Mouse (Mus musculus): ENCODE results near the gene Pbrm1. TPM values are rescaled to one million over a fixed set of nuclear protein-coding genes. Genes with fewer than 3 reads are reported as not detected.

The Pbrm1 gene
- polyA plus RNA-seq, 1 experiment from 2014 or later: 214 TPM

GRCm38 (mm10) chr14:31137281-31137595, 118.3 kb downstream of the Pbrm1 start:
- peaks cover 21% of the 10 kb centered on the region for H3K4me1 ChIP-seq
- H3K36me3 ChIP-seq: peaks cover 91% of the 10 kb centered on the region
- no peak for ATAC-seq (ENCODE audit: low FRiP score, low read depth)
- WGBS: 83% methylated on average over 10 of the region's 10 CpGs
- H3K9ac ChIP-seq (replicated peaks): no peak overlapping the region
- H3K9me3 ChIP-seq: no peaks in the 10 kb centered on the region
- no peak overlapping the region for H3K4me3 ChIP-seq
- H3K27me3 ChIP-seq: no peaks in the 10 kb centered on the region
- H3K4me2 ChIP-seq (replicated peaks): no peak overlapping the region
- no peak overlapping the region for H3K27ac ChIP-seq (replicated peaks)

GRCm38 (mm10) chr14:31137791-31138190, 118.9 kb downstream of the Pbrm1 start:
- H3K27ac ChIP-seq (replicated peaks): no peak overlapping the region
- H3K27me3 ChIP-seq: no peaks in the 10 kb centered on the region
- no peak overlapping the region for H3K9ac ChIP-seq (replicated peaks)
- H3K36me3 ChIP-seq: peaks cover 97% of the 10 kb centered on the region
- ATAC-seq (ENCODE audit: low FRiP score, low read depth): no peak
- no peaks in the 10 kb centered on the region for H3K9me3 ChIP-seq
- 85% methylated on average over 11 of the region's 11 CpGs for WGBS
- no peak overlapping the region for H3K4me2 ChIP-seq (replicated peaks)
- H3K4me1 ChIP-seq: peaks cover 15% of the 10 kb centered on the region
- H3K4me3 ChIP-seq: no peak overlapping the region

- WGBS: 87% methylated on average over 23 of the region's 35 CpGs
- no peak overlapping the region for H3K9ac ChIP-seq (replicated peaks)
- H3K4me2 ChIP-seq (replicated peaks): no peak overlapping the region
- no peak overlapping the region for H3K4me3 ChIP-seq
- H3K27me3 ChIP-seq: no peaks in the 10 kb centered on the region
- H3K9me3 ChIP-seq: no peaks in the 10 kb centered on the region
- H3K36me3 ChIP-seq: peaks cover 95% of the 10 kb centered on the region
- 0 out of 2 replicates have a peak overlapping the region, but pooled peaks have one; percentile 15 for H3K27ac ChIP-seq (replicated peaks)
- no peak for ATAC-seq (ENCODE audit: low FRiP score, low read depth)
- peaks cover 10% of the 10 kb centered on the region for H3K4me1 ChIP-seq
Measured at GRCm38 (mm10) chr14:31138219-31138896, 119.4 kb downstream of the Pbrm1 start.

GRCm38 (mm10) chr14:31138897-31139429, 120.0 kb downstream of the Pbrm1 start:
- 0 out of 2 replicates have a peak, but pooled peaks cover 5% of the 10 kb centered on the region for H3K4me1 ChIP-seq
- H3K9me3 ChIP-seq: no peaks in the 10 kb centered on the region
- no peaks in the 10 kb centered on the region for H3K27me3 ChIP-seq
- WGBS: 97% methylated on average over 9 of the region's 9 CpGs
- 0 out of 2 replicates have a peak overlapping the region, but pooled peaks have one; percentile 15 for H3K27ac ChIP-seq (replicated peaks)
- no peak overlapping the region for H3K4me2 ChIP-seq (replicated peaks)
- no peak overlapping the region for H3K4me3 ChIP-seq
- ATAC-seq (ENCODE audit: low FRiP score, low read depth): no peak
- H3K36me3 ChIP-seq: peaks cover 89% of the 10 kb centered on the region
- H3K9ac ChIP-seq (replicated peaks): no peak overlapping the region

- Histone ChIP-seq H3K4me2 (replicated peaks) (no peak overlapping the region), H3K4me3 (no peak overlapping the region), H3K4me1 (0 out of 2 replicates have a peak, but pooled peaks cover under 1% of the 10 kb centered on the region), H3K9me3 (no peaks in the 10 kb centered on the region), H3K27ac (replicated peaks) (no peak overlapping the region), H3K36me3 (peaks cover 82% of the 10 kb centered on the region), H3K27me3 (no peaks in the 10 kb centered on the region), H3K9ac (replicated peaks) (no peak overlapping the region)
- WGBS: 92% methylated on average over 12 of the region's 12 CpGs
- no peak for ATAC-seq (ENCODE audit: low FRiP score, low read depth)
Measured at GRCm38 (mm10) chr14:31139666-31140065, 120.7 kb downstream of the Pbrm1 start.

- peaks cover 78% of the 10 kb centered on the region for H3K36me3 ChIP-seq
- no peak overlapping the region for H3K27ac ChIP-seq (replicated peaks)
Measured at GRCm38 (mm10) chr14:31140141-31140540, 121.2 kb downstream of the Pbrm1 start.

GRCm38 (mm10) chr14:31141011-31141410, 122.1 kb downstream of the Pbrm1 start:
- Histone ChIP-seq H3K4me2 (replicated peaks) (no peak overlapping the region), H3K4me3 (no peak overlapping the region), H3K27me3 (no peaks in the 10 kb centered on the region), H3K36me3 (peaks cover 69% of the 10 kb centered on the region), H3K27ac (replicated peaks) (no peak overlapping the region), H3K4me1 (no peaks in the 10 kb centered on the region), H3K9ac (replicated peaks) (no peak overlapping the region), H3K9me3 (no peaks in the 10 kb centered on the region)
- ATAC-seq (ENCODE audit: low FRiP score, low read depth): no peak
- WGBS: 97% methylated on average over 14 of the region's 14 CpGs

More at GRCm38 (mm10) chr14:31140141-31140540, 121.2 kb downstream of the Pbrm1 start:
- Histone ChIP-seq H3K4me1 (no peaks in the 10 kb centered on the region), H3K9ac (replicated peaks) (no peak overlapping the region), H3K4me3 (no peak overlapping the region), H3K9me3 (no peaks in the 10 kb centered on the region), H3K4me2 (replicated peaks) (no peak overlapping the region), H3K27me3 (no peaks in the 10 kb centered on the region)
- no peak for ATAC-seq (ENCODE audit: low FRiP score, low read depth)
- 92% methylated on average over 15 of the region's 15 CpGs for WGBS

GRCm38 (mm10) chr14:31145694-31146093, 126.8 kb downstream of the Pbrm1 start:
- no peaks in the 10 kb centered on the region for H3K27me3 ChIP-seq
- WGBS: 94% methylated on average over 11 of the region's 11 CpGs
- H3K4me3 ChIP-seq: no peak overlapping the region
- peaks cover 22% of the 10 kb centered on the region for H3K36me3 ChIP-seq
- no peak for ATAC-seq (ENCODE audit: low FRiP score, low read depth)
- H3K9ac ChIP-seq (replicated peaks): no peak overlapping the region
- no peak overlapping the region for H3K4me2 ChIP-seq (replicated peaks)
- H3K4me1 ChIP-seq: no peaks in the 10 kb centered on the region
- no peak overlapping the region for H3K27ac ChIP-seq (replicated peaks)
- H3K9me3 ChIP-seq: no peaks in the 10 kb centered on the region

- Histone ChIP-seq H3K27me3 (no peaks in the 10 kb centered on the region), H3K4me1 (no peaks in the 10 kb centered on the region), H3K36me3 (no peaks in the 10 kb centered on the region), H3K9me3 (no peaks in the 10 kb centered on the region), H3K4me3 (no peak overlapping the region), H3K27ac (replicated peaks) (no peak overlapping the region), H3K4me2 (replicated peaks) (no peak overlapping the region), H3K9ac (replicated peaks) (no peak overlapping the region)
- WGBS: 84% methylated on average over 27 of the region's 27 CpGs
- ATAC-seq (ENCODE audit: low FRiP score, low read depth): no peak
Measured at GRCm38 (mm10) chr14:31160196-31161150, 141.5 kb downstream of the Pbrm1 start.

- Histone ChIP-seq H3K4me1 (0 out of 2 replicates have a peak, but pooled peaks cover 1% of the 10 kb centered on the region), H3K4me2 (replicated peaks) (no peak overlapping the region), H3K27me3 (no peaks in the 10 kb centered on the region), H3K9me3 (no peaks in the 10 kb centered on the region), H3K4me3 (no peak overlapping the region), H3K9ac (replicated peaks) (no peak overlapping the region), H3K36me3 (no peaks in the 10 kb centered on the region), H3K27ac (replicated peaks) (no peak overlapping the region)
- ATAC-seq (ENCODE audit: low FRiP score, low read depth): no peak
- 88% methylated on average over 7 of the region's 7 CpGs for WGBS
Measured at GRCm38 (mm10) chr14:31161191-31161590, 142.3 kb downstream of the Pbrm1 start.

GRCm38 (mm10) chr14:31161638-31162037, 142.7 kb downstream of the Pbrm1 start:
- Histone ChIP-seq H3K9me3 (no peaks in the 10 kb centered on the region), H3K27me3 (no peaks in the 10 kb centered on the region), H3K9ac (replicated peaks) (no peak overlapping the region), H3K4me1 (0 out of 2 replicates have a peak, but pooled peaks cover 4% of the 10 kb centered on the region), H3K36me3 (no peaks in the 10 kb centered on the region), H3K4me2 (replicated peaks) (no peak overlapping the region), H3K27ac (replicated peaks) (no peak overlapping the region), H3K4me3 (no peak overlapping the region)
- 63% methylated on average over 10 of the region's 10 CpGs for WGBS
- no peak for ATAC-seq (ENCODE audit: low FRiP score, low read depth)

- Histone ChIP-seq H3K36me3 (no peaks in the 10 kb centered on the region), H3K27ac (replicated peaks) (no peak overlapping the region), H3K27me3 (no peaks in the 10 kb centered on the region), H3K4me3 (no peak overlapping the region), H3K4me1 (0 out of 2 replicates have a peak, but pooled peaks cover 4% of the 10 kb centered on the region), H3K4me2 (replicated peaks) (no peak overlapping the region), H3K9me3 (no peaks in the 10 kb centered on the region), H3K9ac (replicated peaks) (no peak overlapping the region)
- no peak for ATAC-seq (ENCODE audit: low FRiP score, low read depth)
- 83% methylated on average over 8 of the region's 8 CpGs for WGBS
Measured at GRCm38 (mm10) chr14:31164067-31164466, 145.1 kb downstream of the Pbrm1 start.
